Mouse (Mus musculus): ENCODE results near the gene Klra5.
"Not testable (repeated sequence)": the region's sequence is repeated elsewhere in the genome, so short reads cannot be mapped to it uniquely, and the experiment has no call there.

Klra5 gene

DNA sequence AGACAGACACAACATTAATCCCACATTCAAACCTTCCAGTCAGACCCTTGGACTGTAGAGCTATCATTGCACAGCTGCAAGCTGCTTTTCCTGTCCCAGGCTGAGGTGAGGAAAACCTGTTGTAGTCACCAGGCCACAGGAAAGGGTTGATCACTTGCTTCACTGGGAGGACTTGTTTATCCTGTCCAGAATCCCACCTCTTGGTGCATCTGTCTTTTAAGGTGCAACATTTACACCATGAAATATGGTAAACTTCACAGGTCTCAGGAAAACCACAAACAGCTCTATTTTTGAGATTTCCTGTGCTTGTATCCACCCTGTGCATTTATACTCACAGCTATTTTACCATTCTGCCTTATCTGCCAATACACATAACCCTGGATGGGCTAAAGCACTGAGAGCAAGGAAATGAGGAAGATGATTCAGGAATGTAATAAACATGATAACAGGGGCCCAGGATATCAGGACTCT, at the start of gene Klra5:
Gene Klra5, minus strand, starts transcription at position 175 of the 471 bp plus-strand sequence.
- DNase-seq (ENCODE audit: low spot score in 2 of 2): not testable (repeated sequence)

DNA sequence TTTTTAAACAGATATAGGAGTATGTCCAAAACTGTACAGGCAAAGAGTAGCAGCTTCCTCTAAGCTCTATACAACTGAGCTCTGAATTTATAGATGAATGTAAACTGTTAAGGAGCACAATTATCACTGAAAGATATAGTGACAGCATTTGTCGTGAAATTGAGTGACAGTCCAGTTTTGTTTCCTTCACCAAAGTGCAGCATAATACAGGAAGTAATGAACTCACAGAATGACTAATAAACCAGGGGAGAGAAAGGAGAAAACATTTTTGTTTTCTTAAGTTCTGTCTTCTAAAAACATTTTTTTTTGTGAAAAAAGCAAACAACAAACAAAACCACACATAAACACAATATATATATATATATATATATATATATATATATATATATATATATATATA, 454 bp downstream of the Klra5 start:
- no peak for DNase-seq (ENCODE audit: low spot score in 2 of 2)

DNA sequence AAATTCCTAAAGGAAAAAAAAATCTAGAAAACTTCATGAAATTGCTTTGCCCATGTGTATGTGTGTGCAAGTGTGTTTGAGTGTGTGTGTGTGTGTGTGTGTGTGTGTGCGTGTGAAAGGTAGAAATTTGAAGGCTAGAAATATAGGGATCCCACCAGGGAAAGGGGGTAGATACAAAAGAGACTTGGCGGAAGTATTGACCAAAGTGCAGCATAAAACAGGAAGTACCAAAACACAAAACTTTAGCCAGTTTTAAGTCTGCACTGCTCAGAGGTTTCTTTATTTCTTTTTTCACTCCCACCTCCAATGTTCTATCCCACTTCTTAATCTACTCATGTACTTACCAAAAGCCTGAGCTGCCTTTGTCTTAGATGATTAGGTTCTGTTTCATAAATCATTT, 34.9 kb downstream of the Klra5 start:
- DNase-seq (ENCODE audit: low spot score in 2 of 2): no peak

DNA sequence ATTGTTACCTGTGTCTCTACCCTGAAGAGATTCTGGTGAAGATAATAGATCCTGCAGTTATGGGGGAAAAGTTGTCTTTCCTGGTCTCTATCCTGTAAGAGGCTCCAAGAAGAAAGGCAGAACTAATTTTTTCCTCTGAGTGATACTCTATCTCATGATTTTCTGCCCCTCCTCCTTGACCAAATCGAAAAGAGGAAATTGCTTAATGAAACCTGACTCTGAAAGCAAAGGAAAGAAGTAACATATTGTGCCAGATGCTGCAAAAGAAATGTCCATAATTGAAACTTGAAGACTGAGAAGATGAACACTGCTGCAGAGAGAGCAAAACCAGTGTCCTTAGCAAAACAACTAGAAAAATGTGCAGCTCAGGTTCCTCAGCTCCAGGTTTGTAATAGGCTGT, 40.9 kb downstream of the Klra5 start, which contains the start of gene Klra17:
Gene Klra17, minus strand, starts transcription at position 124 of the 400 bp plus-strand sequence.
- no peak for DNase-seq (ENCODE audit: low spot score in 2 of 2)

DNA sequence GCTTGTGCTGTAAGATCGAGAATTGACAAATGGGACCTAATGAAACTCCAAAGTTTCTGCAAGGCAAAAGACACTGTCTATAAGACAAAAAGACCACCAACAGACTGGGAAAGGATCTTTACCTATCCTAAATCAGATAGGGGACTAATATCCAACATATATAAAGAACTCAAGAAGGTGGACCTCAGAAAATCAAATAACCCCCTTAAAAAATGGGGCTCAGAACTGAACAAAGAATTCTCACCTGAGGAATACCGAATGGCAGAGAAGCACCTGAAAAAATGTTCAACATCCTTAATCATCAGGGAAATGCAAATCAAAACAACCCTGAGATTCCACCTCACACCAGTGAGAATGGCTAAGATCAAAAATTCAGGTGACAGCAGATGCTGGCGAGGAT, 55.1 kb downstream of the Klra5 start, which contains the start of gene Gm17631:
Gene Gm17631, plus strand, starts transcription at position 301 of the 400 bp plus-strand sequence.
- DNase-seq (ENCODE audit: low spot score in 2 of 2): not testable (repeated sequence)

All from frontal cortex, postnatal 36 days (tissue).